Mouse (Mus musculus) intestine, postnatal 0 days (tissue): ENCODE data around the gene Cntln. TPM values are rescaled to one million over a fixed set of nuclear protein-coding genes. Genes with fewer than 3 reads are reported as not detected.

Experiments used
- ATAC-seq: fragments of 200-750 bp; cut with Nextera tagmentation; 2 replicates; pipeline ENCODE4 v1.8.0; 2017; ENCODE audit warnings: mild to moderate bottlenecking, moderate TSS enrichment, moderate library complexity
- H3K27ac ChIP-seq: fragments of 300-500 bp; sonication (generic); 2 replicates; pipeline ENCODE4 v1.5.1; 2014; ENCODE audit warnings: mild to moderate bottlenecking, low read depth, low read length, moderate library complexity
- H3K27me3 ChIP-seq: fragments of 300-500 bp; sonication (generic); replicated peaks from 2 replicates; pipeline ENCODE4 v1.6.1; 2014; ENCODE audit warnings: low read length, mixed read lengths; ENCODE audit not compliant: control insufficient read depth, insufficient read depth
- H3K36me3 ChIP-seq: fragments of 300-500 bp; sonication (generic); 2 replicates; pipeline ENCODE4 v1.6.1; 2014; ENCODE audit warnings: mild to moderate bottlenecking, moderate library complexity; ENCODE audit not compliant: control insufficient read depth, insufficient read depth
- H3K4me1 ChIP-seq: fragments of 300-500 bp; sonication (generic); replicated peaks from 2 replicates; pipeline ENCODE4 v1.6.1; 2014; ENCODE audit warnings: antibody characterized with exemption, low read length, mixed read lengths; ENCODE audit not compliant: control insufficient read depth, insufficient read depth
- H3K4me2 ChIP-seq: fragments of 300-500 bp; sonication (generic); replicated peaks from 2 replicates; pipeline ENCODE4 v1.6.1; 2014; ENCODE audit warnings: low read depth, mild to moderate bottlenecking, moderate library complexity
- H3K4me3 ChIP-seq: fragments of 300-500 bp; sonication (generic); 2 replicates; pipeline ENCODE4 v1.5.1; 2014; ENCODE audit warnings: low read depth, low read length
- H3K9ac ChIP-seq: fragments of 300-500 bp; sonication (generic); 2 replicates; pipeline ENCODE4 v1.6.1; 2014; ENCODE audit warnings: mild to moderate bottlenecking, low read depth, low read length
- H3K9me3 ChIP-seq: fragments of 300-500 bp; sonication (generic); 2 replicates; pipeline ENCODE4 v1.6.1; 2016; ENCODE audit warnings: mixed run types; ENCODE audit not compliant: control insufficient read depth
- CTCF ChIP-seq: sonication (generic); IDR thresholded peaks from 2 replicates; pipeline ENCODE4 v1.5.1; 2016; ENCODE audit warnings: low read depth, mild to moderate bottlenecking, control low read depth, antibody characterized with exemption, moderate library complexity
- WGBS: fragments of 180-500 bp; shearing (Covaris S2); extraction: QIAGEN DNeasy Blood & Tissue Kit; methylation state at CpG from one replicate; pipeline ENCODE4 v1.1.7; 2014; 5-methylcytosine and 5-hydroxymethylcytosine counted together
- polyA plus RNA-seq: library from polyadenylated mRNA; unstranded; fragments of >200 nt; fragmentation: Nextera tagmentation; extraction: Ambion mirVana; gene quantifications from 2 replicates; pipeline ENCODE4 v1.2.1, GENCODE M21; 2015

Cntln gene
- polyA plus RNA-seq, 1 experiment from 2014 or later: 4.0 TPM

DNA sequence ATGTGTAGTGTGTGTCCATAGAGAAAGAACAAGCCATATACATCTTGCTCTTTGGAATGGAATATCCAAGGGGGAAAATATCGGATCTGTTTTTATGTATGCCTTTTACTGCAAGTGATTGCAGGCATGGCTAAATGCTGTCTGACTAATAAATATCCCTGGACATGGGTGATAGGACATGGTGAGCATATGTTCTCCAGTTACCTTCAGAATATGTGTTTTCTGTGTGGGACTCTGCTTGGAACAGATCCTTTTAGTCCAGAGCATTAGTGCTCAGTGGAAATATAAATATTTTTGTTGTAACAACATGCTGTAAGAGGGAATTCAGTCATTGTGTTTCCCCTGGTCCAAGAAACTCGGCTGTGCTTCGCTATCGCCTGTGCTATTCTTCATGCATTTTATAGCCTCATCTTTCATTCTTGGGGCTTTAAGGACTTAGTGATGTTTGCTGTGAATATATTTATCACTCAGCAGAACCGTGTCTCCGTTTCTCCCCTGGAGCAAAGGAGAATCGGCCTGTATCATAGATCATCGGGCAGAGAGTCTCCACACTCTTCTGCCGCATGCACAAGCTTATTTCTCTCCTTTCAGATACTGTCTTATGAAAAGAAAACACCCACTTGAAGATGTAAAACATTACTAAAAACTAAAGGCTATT is 294.4 kb downstream of the Cntln start:
- no peak overlapping the region for H3K4me2 ChIP-seq
- H3K9ac ChIP-seq: no peak overlapping the region
- no peak for TF ChIP-seq CTCF
- no peaks in the 10 kb centered on the region for H3K4me1 ChIP-seq
- H3K36me3 ChIP-seq: no peaks in the 10 kb centered on the region
- no peak overlapping the region for H3K27ac ChIP-seq
- WGBS: 33% methylated on average over 9 of the region's 9 CpGs
- H3K9me3 ChIP-seq: no peaks in the 10 kb centered on the region
- ATAC-seq: no peak
- no peaks in the 10 kb centered on the region for H3K27me3 ChIP-seq
- no peak overlapping the region for H3K4me3 ChIP-seq

Other genes starting within 250 kb of the Cntln start
- 5.8 and 6.4 TPM in 2 replicates for gene Bnc2, start 209.0 kb upstream of the Cntln start, polyA plus RNA-seq